Mouse (Mus musculus) midbrain, embryonic 16.5 days (tissue): ENCODE results near the gene Prickle1. TPM values are rescaled to one million over a fixed set of nuclear protein-coding genes. Genes with fewer than 3 reads are reported as not detected.

ENCODE experiments used
- ATAC-seq: fragments of 200-750 bp; cut with Nextera tagmentation; 2 replicates; pipeline ENCODE4 v1.8.0; 2017; ENCODE audit warnings: moderate TSS enrichment
- H3K27ac ChIP-seq: fragments of 300-500 bp; sonication (generic); 2 replicates; pipeline ENCODE4 v1.5.1; 2014; ENCODE audit warnings: mild to moderate bottlenecking, low read length, mixed read lengths
- H3K27me3 ChIP-seq: fragments of 300-500 bp; sonication (generic); 2 replicates; pipeline ENCODE4 v1.6.1; 2014; ENCODE audit warnings: low read depth, low read length, mixed read lengths; ENCODE audit not compliant: control insufficient read depth, insufficient read depth
- H3K36me3 ChIP-seq: fragments of 300-500 bp; sonication (generic); 2 replicates; pipeline ENCODE4 v1.6.1; 2014; ENCODE audit warnings: mild to moderate bottlenecking, low read length, moderate library complexity, mixed read lengths; ENCODE audit not compliant: control insufficient read depth, insufficient read depth
- H3K4me1 ChIP-seq: fragments of 300-500 bp; sonication (generic); 2 replicates; pipeline ENCODE4 v1.6.1; 2014; ENCODE audit warnings: mild to moderate bottlenecking, low read length, mixed read lengths; ENCODE audit not compliant: control insufficient read depth, insufficient read depth
- H3K4me2 ChIP-seq: fragments of 300-500 bp; sonication (generic); 2 replicates; pipeline ENCODE4 v1.6.1; 2014; ENCODE audit warnings: mild to moderate bottlenecking, low read length, mixed read lengths
- H3K4me3 ChIP-seq: fragments of 300-500 bp; sonication (generic); 2 replicates; pipeline ENCODE4 v1.5.1; 2014; ENCODE audit warnings: low read depth, mild to moderate bottlenecking, low read length, moderate library complexity, mixed read lengths
- H3K9ac ChIP-seq: fragments of 300-500 bp; sonication (generic); 2 replicates; pipeline ENCODE4 v1.6.1; 2014; ENCODE audit warnings: low read depth, low read length, mixed read lengths
- H3K9me3 ChIP-seq: fragments of 300-500 bp; sonication (generic); replicated peaks from 2 replicates; pipeline ENCODE4 v1.6.1; 2014; ENCODE audit warnings: mild to moderate bottlenecking, low read length, mixed read lengths; ENCODE audit not compliant: control insufficient read depth, poor library complexity, severe bottlenecking
- WGBS: fragments of 180-500 bp; shearing (Covaris S2); extraction: QIAGEN DNeasy Blood & Tissue Kit; methylation state at CpG from one replicate; pipeline ENCODE4 v1.1.7; 2014; 5-methylcytosine and 5-hydroxymethylcytosine counted together
- polyA plus RNA-seq: library from polyadenylated mRNA; unstranded; fragments of >200 nt; fragmentation: Nextera tagmentation; extraction: Ambion mirVana; gene quantifications from 2 replicates; pipeline ENCODE4 v1.2.1, GENCODE M21; 2015

Gene Prickle1
- polyA plus RNA-seq, 1 experiment from 2014 or later = 14.0 TPM

- H3K27ac ChIP-seq = no peak overlapping the region
- H3K4me3 ChIP-seq = no peak overlapping the region
- ATAC-seq = no peak
- 72% methylated on average over 11 of the region's 11 CpGs for WGBS
- H3K9me3 ChIP-seq = no peaks in the 10 kb centered on the region
- H3K9ac ChIP-seq = no peak overlapping the region
- no peaks in the 10 kb centered on the region for H3K36me3 ChIP-seq
- no peak overlapping the region for H3K4me2 ChIP-seq
- H3K27me3 ChIP-seq = no peaks in the 10 kb centered on the region
- H3K4me1 ChIP-seq = peaks cover 16% of the 10 kb centered on the region
These were observed 1.3 kb upstream of the Prickle1 start for GRCm38 (mm10) chr15:93596991-93597390.

GRCm38 (mm10) chr15:93596285-93596684 is 594 bp upstream of the Prickle1 start:
- ATAC-seq = peak; percentile 54
- Histone ChIP-seq H3K4me1 (peaks cover 21% of the 10 kb centered on the region), H3K27me3 (no peaks in the 10 kb centered on the region), H3K27ac (peak overlapping the region; percentile 84; the same call in 1 of the 2 replicates), H3K9me3 (no peaks in the 10 kb centered on the region), H3K9ac (peak overlapping the region; percentile 82), H3K4me3 (peak overlapping the region; percentile 72), H3K4me2 (peak overlapping the region; percentile 60), H3K36me3 (no peaks in the 10 kb centered on the region)
- under 1% methylated on average over 11 of the region's 11 CpGs for WGBS

- WGBS = under 1% methylated on average over 64 of the region's 64 CpGs
- peak; percentile 75 for ATAC-seq
- H3K4me3 ChIP-seq = peak overlapping the region; percentile 72
- no peaks in the 10 kb centered on the region for H3K27me3 ChIP-seq
- H3K27ac ChIP-seq = peak overlapping the region; percentile 84
- H3K4me2 ChIP-seq = peak overlapping the region; percentile 60
- no peaks in the 10 kb centered on the region for H3K36me3 ChIP-seq
- H3K4me1 ChIP-seq = peaks cover 25% of the 10 kb centered on the region
- peak overlapping the region; percentile 82 for H3K9ac ChIP-seq
- no peaks in the 10 kb centered on the region for H3K9me3 ChIP-seq
These were observed 598 bp downstream of the Prickle1 start for GRCm38 (mm10) chr15:93594888-93595698.

- Histone ChIP-seq H3K4me1 (peaks cover 25% of the 10 kb centered on the region), H3K9ac (peak overlapping the region; percentile 54), H3K4me3 (peak overlapping the region; percentile 72), H3K4me2 (peak overlapping the region; percentile 60), H3K27ac (no peak overlapping the region), H3K36me3 (no peaks in the 10 kb centered on the region), H3K9me3 (no peaks in the 10 kb centered on the region), H3K27me3 (no peaks in the 10 kb centered on the region)
- ATAC-seq = no peak
- 30% methylated on average over 10 of the region's 10 CpGs for WGBS
These were observed 1.3 kb downstream of the Prickle1 start for GRCm38 (mm10) chr15:93594296-93594887.

- Histone ChIP-seq H3K9me3 (no peaks in the 10 kb centered on the region), H3K4me1 (peaks cover 25% of the 10 kb centered on the region), H3K27ac (no peak overlapping the region), H3K4me3 (no peak overlapping the region), H3K36me3 (no peaks in the 10 kb centered on the region), H3K4me2 (no peak overlapping the region), H3K9ac (no peak overlapping the region), H3K27me3 (no peaks in the 10 kb centered on the region)
- WGBS = 81% methylated on average over 3 of the region's 3 CpGs
- ATAC-seq = no peak
These were observed 3.1 kb downstream of the Prickle1 start for GRCm38 (mm10) chr15:93592596-93592995.

GRCm38 (mm10) chr15:93591831-93592321 is 3.8 kb downstream of the Prickle1 start:
- 2% methylated on average over 12 of the region's 12 CpGs for WGBS
- Histone ChIP-seq H3K4me1 (peaks cover 25% of the 10 kb centered on the region), H3K27ac (peak overlapping the region; percentile 5; the same call in 1 of the 2 replicates), H3K4me2 (peak overlapping the region; percentile 76), H3K27me3 (no peaks in the 10 kb centered on the region), H3K4me3 (peak overlapping the region; percentile 36), H3K36me3 (no peaks in the 10 kb centered on the region), H3K9ac (peak overlapping the region; percentile 56), H3K9me3 (no peaks in the 10 kb centered on the region)
- peak; percentile 19; the same call in 1 of the 2 replicates for ATAC-seq

GRCm38 (mm10) chr15:93591371-93591770 is 4.3 kb downstream of the Prickle1 start:
- Histone ChIP-seq H3K27ac (peak overlapping the region; percentile 5; the same call in 1 of the 2 replicates), H3K4me1 (peaks cover 25% of the 10 kb centered on the region), H3K9ac (peak overlapping the region; percentile 56), H3K4me2 (peak overlapping the region; percentile 76), H3K4me3 (peak overlapping the region; percentile 36), H3K36me3 (no peaks in the 10 kb centered on the region), H3K9me3 (no peaks in the 10 kb centered on the region), H3K27me3 (no peaks in the 10 kb centered on the region)
- 33% methylated on average over 7 of the region's 7 CpGs for WGBS
- ATAC-seq = no peak

GRCm38 (mm10) chr15:93588401-93588800 is 7.3 kb downstream of the Prickle1 start:
- Histone ChIP-seq H3K27ac (no peak overlapping the region), H3K27me3 (no peaks in the 10 kb centered on the region), H3K9me3 (no peaks in the 10 kb centered on the region), H3K4me2 (no peak overlapping the region), H3K4me3 (no peak overlapping the region), H3K36me3 (no peaks in the 10 kb centered on the region), H3K9ac (no peak overlapping the region), H3K4me1 (peaks cover 11% of the 10 kb centered on the region)
- WGBS = 90% methylated on average over 6 of the region's 6 CpGs
- no peak for ATAC-seq

- Histone ChIP-seq H3K4me1 (peaks cover 11% of the 10 kb centered on the region), H3K4me2 (no peak overlapping the region), H3K4me3 (no peak overlapping the region), H3K27ac (no peak overlapping the region), H3K9me3 (no peaks in the 10 kb centered on the region), H3K9ac (no peak overlapping the region), H3K36me3 (no peaks in the 10 kb centered on the region), H3K27me3 (no peaks in the 10 kb centered on the region)
- no peak for ATAC-seq
- WGBS = 77% methylated on average over 8 of the region's 8 CpGs
These were observed 8.0 kb downstream of the Prickle1 start for GRCm38 (mm10) chr15:93587660-93588059.
